Mouse (Mus musculus) T-helper 2 cell (primary cell): ENCODE data around the gene Sv2a.
"Not testable (repeated sequence)": the region's sequence is repeated elsewhere in the genome, so short reads cannot be mapped to it uniquely, and the experiment has no call there.

Experiments
- in situ Hi-C: fragments of 300-600 bp; cut with MboI, MseI; formaldehyde crosslinking; loops from one replicate; pipeline ENCODE4 v1.15.1; 2025; ENCODE audit warnings: high pct_unique_total_duplicates

The Sv2a gene

GRCm38 (mm10) chr3:96220131-96220764 is 39.3 kb downstream of the Sv2a start:
- in situ Hi-C loops, result loop anchor here (5.0 to 10.0 kb wide), 2 partner anchors 158 to 1205 kb away; partner anchors contain the start of gene Zfp687

GRCm38 (mm10) chr3:96220765-96221639 is 40.1 kb downstream of the Sv2a start, which contains the start of the genes Hist2h2ac and Hist2h2be:
Gene Hist2h2ac, minus strand, starts transcription at chr3:96220880.
Gene Hist2h2be, plus strand, starts transcription at chr3:96221119.
- in situ Hi-C loops, result loop anchor here (5.0 to 10.0 kb wide), 2 partner anchors 159 to 1206 kb away; partner anchors contain the start of gene Zfp687

- in situ Hi-C loops, result loop anchor here (5.0 to 10.0 kb wide), 2 partner anchors 159 to 1207 kb away; partner anchors contain the start of gene Zfp687
Observed at GRCm38 (mm10) chr3:96221640-96222038, 40.7 kb downstream of the Sv2a start.

- in situ Hi-C loops, result loop anchor here (5.0 to 10.0 kb wide), 2 partner anchors 160 to 1208 kb away; partner anchors contain the start of gene Zfp687
Observed at GRCm38 (mm10) chr3:96222774-96223173, 41.8 kb downstream of the Sv2a start.

- in situ Hi-C loops, result loop anchor here (5.0 to 10.0 kb wide), 2 partner anchors 43 to 1211 kb away; partner anchors contain the start of genes Sv2a and Zfp687
Observed at GRCm38 (mm10) chr3:96225421-96225820, 44.5 kb downstream of the Sv2a start.

- in situ Hi-C loops, result loop anchor here (5.0 to 10.0 kb wide), 2 partner anchors 45 to 1212 kb away; partner anchors contain the start of genes Sv2a and Zfp687
Observed at GRCm38 (mm10) chr3:96226695-96227648, 46.0 kb downstream of the Sv2a start.

GRCm38 (mm10) chr3:96228828-96229227 is 47.9 kb downstream of the Sv2a start:
- in situ Hi-C loops, result loop anchor here (5.0 to 10.0 kb wide), 2 partner anchors 47 to 1214 kb away; partner anchors contain the start of genes Sv2a and Zfp687

- in situ Hi-C loops, result no loop called here
Observed at GRCm38 (mm10) chr3:96230404-96230803, 49.5 kb downstream of the Sv2a start.

- in situ Hi-C loops, result no loop called here
Observed at GRCm38 (mm10) chr3:96230910-96231757, 50.2 kb downstream of the Sv2a start.

- in situ Hi-C loops, result no loop called here
Observed at GRCm38 (mm10) chr3:96231758-96232120, 50.8 kb downstream of the Sv2a start.

- in situ Hi-C loops, result no loop called here
Observed at GRCm38 (mm10) chr3:96234914-96235313, 54.0 kb downstream of the Sv2a start.

GRCm38 (mm10) chr3:96235836-96236235 is 54.9 kb downstream of the Sv2a start:
- in situ Hi-C loops, result no loop called here

GRCm38 (mm10) chr3:96236834-96237334 is 55.9 kb downstream of the Sv2a start:
- in situ Hi-C loops, result no loop called here

- in situ Hi-C loops, result no loop called here
Observed at GRCm38 (mm10) chr3:96237335-96237903, 56.5 kb downstream of the Sv2a start.

GRCm38 (mm10) chr3:96237904-96238511 is 57.1 kb downstream of the Sv2a start:
- in situ Hi-C loops, result no loop called here

GRCm38 (mm10) chr3:96238954-96239793 is 58.2 kb downstream of the Sv2a start, which contains the start of gene Hist2h3c2:
Gene Hist2h3c2, minus strand, starts transcription at chr3:96239127.
- in situ Hi-C loops, result not testable (repeated sequence)

GRCm38 (mm10) chr3:96239949-96240798 is 59.2 kb downstream of the Sv2a start, which contains the start of gene Hist2h2aa2:
Gene Hist2h2aa2, minus strand, starts transcription at chr3:96240276.
- in situ Hi-C loops, result not testable (repeated sequence)
